Mouse (Mus musculus): ENCODE data around the gene Saa2. TPM values are rescaled to one million over a fixed set of nuclear protein-coding genes. Genes with fewer than 3 reads are reported as not detected.
A peak's percentile ranks its signal among the peaks of the same experiment; 100 is the strongest.

The Saa2 gene
- total and polyA plus RNA-seq, 3 experiments = not detected

- Histone ChIP-seq H3K4me1 (ENCODE audit: control insufficient read depth in 1 of 2, insufficient read depth in 2 of 2, low read length in 2 of 2) (peaks cover 8 to 15% of the 10 kb centered on the region in 2 experiments), H3K4me3 (ENCODE audit: control insufficient read depth in 1 of 2, insufficient read depth in 1 of 2, low read depth in 2 of 2, low read length in 2 of 2) (peak overlapping the region; percentile 85 to 94), H3K27ac (ENCODE audit: control insufficient read depth, low read depth, low read length) (peak overlapping the region; percentile 73; the same call in 1 of the 2 replicates), H3K36me3 (ENCODE audit: control insufficient read depth in 1 of 2, insufficient read depth in 2 of 2, low read length in 2 of 2) (peaks cover 26 to 34% of the 10 kb centered on the region in 2 experiments), H3K27me3 (ENCODE audit: control insufficient read depth in 1 of 2, insufficient read depth in 2 of 2, low read length in 2 of 2) (no peaks in the 10 kb centered on the region), H3K9me3 (replicated peaks; ENCODE audit: insufficient read depth, low read length) (no peaks in the 10 kb centered on the region), H3K9ac (ENCODE audit: control insufficient read depth, low read depth, low read length, poor library complexity, severe bottlenecking) (peak overlapping the region; percentile 95), H3K79me2 (ENCODE audit: control insufficient read depth, insufficient read depth, low read length, poor library complexity) (peaks cover 50% of the 10 kb centered on the region)
- TF ChIP-seq MXI1 (IDR thresholded peaks at IDR 0.05; ENCODE audit: low read depth, low read length) (peak; percentile 94), USF1 (IDR thresholded peaks at IDR 0.05; ENCODE audit: low read depth, low read length) (peak; percentile 59), UBTF (IDR thresholded peaks at IDR 0.05; ENCODE audit: borderline replicate concordance, insufficient read depth, low read depth, low read length) (no peak), ZKSCAN1 (IDR thresholded peaks at IDR 0.05; ENCODE audit: low read depth, low read length) (no peak), TAL1 (IDR thresholded peaks at IDR 0.05; ENCODE audit: low read length) (no peak), ZNF384 (IDR thresholded peaks at IDR 0.05; ENCODE audit: low read depth, low read length) (no peak), SIN3A (IDR thresholded peaks at IDR 0.05; ENCODE audit: low read length) (0 out of 2 replicates have a peak, but pooled peaks have one; percentile 40), NRF1 (IDR thresholded peaks at IDR 0.05; ENCODE audit: insufficient read depth, low read depth, low read length, poor library complexity, severe bottlenecking) (no peak), E2F4 (IDR thresholded peaks at IDR 0.05; ENCODE audit: borderline replicate concordance, low read depth, low read length) (no peak), MYC (IDR thresholded peaks at IDR 0.05; ENCODE audit: low read depth, low read length) (peak; percentile 95), MAX (IDR thresholded peaks at IDR 0.05; ENCODE audit: low read length) (peak; percentile 69), TBP (IDR thresholded peaks at IDR 0.05; ENCODE audit: low read depth, low read length) (0 out of 2 replicates have a peak, but pooled peaks have one; percentile 2), JUND (IDR thresholded peaks at IDR 0.05; ENCODE audit: low read depth, low read length) (no peak)
- peak; percentile 54 for DNase-seq (ENCODE audit: low read depth, low spot score)
These were observed 45.2 kb downstream of the Saa2 start for GRCm38 (mm10) chr7:46796779-46797178.

Other genes with a start within 250 kb of the Saa2 start
- 7.0 and 7.6 TPM in 2 replicates for gene Sergef, start 112.0 kb upstream of the Saa2 start, total RNA-seq (2012; rRNA removed)
- 10 to 100 TPM in 1 of 2 experiments, not detected in 1; 11.7 TPM for gene Sergef, start 112.0 kb upstream of the Saa2 start, polyA plus RNA-seq (2012; ENCODE audit: insufficient read depth in 1 of 2, insufficient read length in 2 of 2, low read depth in 1 of 2, low replicate concordance in 2 of 2, missing spikeins in 1 of 2)
- 0.13 TPM in 1 of 2 replicates, not detected in the other for gene Tph1, start 79.3 kb upstream of the Saa2 start, total RNA-seq (2012; rRNA removed)
- gene Tph1, start 79.3 kb upstream of the Saa2 start, polyA plus RNA-seq (2012; ENCODE audit: insufficient read depth in 1 of 2, insufficient read length in 2 of 2, low read depth in 1 of 2, low replicate concordance in 2 of 2, missing spikeins in 1 of 2) = under 1 TPM in 1 of 2 experiments, not detected in 1; 0.03 TPM
- 13.6 and 15.4 TPM in 2 replicates for gene Saal1, start 41.1 kb upstream of the Saa2 start, total RNA-seq (2012; rRNA removed)
- 10 to 100 TPM in 1 of 2 experiments, not detected in 1; 26.0 TPM for gene Saal1, start 41.1 kb upstream of the Saa2 start, polyA plus RNA-seq (2012; ENCODE audit: insufficient read depth in 1 of 2, insufficient read length in 2 of 2, low read depth in 1 of 2, low replicate concordance in 2 of 2, missing spikeins in 1 of 2)
- gene Saa3, start 36.1 kb upstream of the Saa2 start, total RNA-seq (2012; rRNA removed) = 1.3 and 1.6 TPM in 2 replicates
- gene Saa3, start 36.1 kb upstream of the Saa2 start, polyA plus RNA-seq (2012; ENCODE audit: insufficient read depth in 1 of 2, insufficient read length in 2 of 2, low read depth in 1 of 2, low replicate concordance in 2 of 2, missing spikeins in 1 of 2) = 1 to 10 TPM in 1 of 2 experiments, not detected in 1; 1.7 TPM
- gene Saa4, start 19.2 kb upstream of the Saa2 start, total RNA-seq (2012; rRNA removed) = not detected in 2 replicates
- not detected for gene Saa4, start 19.2 kb upstream of the Saa2 start, polyA plus RNA-seq (2012; ENCODE audit: insufficient read depth in 1 of 2, insufficient read length in 2 of 2, low read depth in 1 of 2, low replicate concordance in 2 of 2, missing spikeins in 1 of 2)
- gene Saa1, start 8.8 kb upstream of the Saa2 start, total RNA-seq (2012; rRNA removed) = not detected in 2 replicates
- gene Saa1, start 8.8 kb upstream of the Saa2 start, polyA plus RNA-seq (2012; ENCODE audit: insufficient read depth in 1 of 2, insufficient read length in 2 of 2, low read depth in 1 of 2, low replicate concordance in 2 of 2, missing spikeins in 1 of 2) = not detected
- 15.5 and 19.3 TPM in 2 replicates for gene Hps5, start 44.3 kb downstream of the Saa2 start, total RNA-seq (2012; rRNA removed)
- 10 to 100 TPM in 1 of 2 experiments, not detected in 1; 20.2 TPM for gene Hps5, start 44.3 kb downstream of the Saa2 start, polyA plus RNA-seq (2012; ENCODE audit: insufficient read depth in 1 of 2, insufficient read length in 2 of 2, low read depth in 1 of 2, low replicate concordance in 2 of 2, missing spikeins in 1 of 2)
- 122 and 142 TPM in 2 replicates for gene Gtf2h1, start 44.3 kb downstream of the Saa2 start, total RNA-seq (2012; rRNA removed)
- 100 to 1,000 TPM in 1 of 2 experiments, not detected in 1; 105 TPM for gene Gtf2h1, start 44.3 kb downstream of the Saa2 start, polyA plus RNA-seq (2012; ENCODE audit: insufficient read depth in 1 of 2, insufficient read length in 2 of 2, low read depth in 1 of 2, low replicate concordance in 2 of 2, missing spikeins in 1 of 2)
- 1,212 and 1,976 TPM in 2 replicates for gene Ldha, start 89.7 kb downstream of the Saa2 start, total RNA-seq (2012; rRNA removed)
- gene Ldha, start 89.7 kb downstream of the Saa2 start, polyA plus RNA-seq (2012; ENCODE audit: insufficient read depth in 1 of 2, insufficient read length in 2 of 2, low read depth in 1 of 2, low replicate concordance in 2 of 2, missing spikeins in 1 of 2) = 1,000 to 10,000 TPM in 1 of 2 experiments, 100 to 1,000 TPM in 1; 613 to 2,637 TPM
- gene Ldhc, start 109.4 kb downstream of the Saa2 start, total RNA-seq (2012; rRNA removed) = not detected in 2 replicates
- not detected for gene Ldhc, start 109.4 kb downstream of the Saa2 start, polyA plus RNA-seq (2012; ENCODE audit: insufficient read depth in 1 of 2, insufficient read length in 2 of 2, low read depth in 1 of 2, low replicate concordance in 2 of 2, missing spikeins in 1 of 2)
- gene Tsg101, start 168.2 kb downstream of the Saa2 start, total RNA-seq (2012; rRNA removed) = 21.3 and 25.3 TPM in 2 replicates
- 10 to 100 TPM in 1 of 2 experiments, not detected in 1; 88.9 TPM for gene Tsg101, start 168.2 kb downstream of the Saa2 start, polyA plus RNA-seq (2012; ENCODE audit: insufficient read depth in 1 of 2, insufficient read length in 2 of 2, low read depth in 1 of 2, low replicate concordance in 2 of 2, missing spikeins in 1 of 2)
- gene Uevld, start 206.7 kb downstream of the Saa2 start, total RNA-seq (2012; rRNA removed) = 1.9 and 2.8 TPM in 2 replicates
- gene Uevld, start 206.7 kb downstream of the Saa2 start, polyA plus RNA-seq (2012; ENCODE audit: insufficient read depth in 1 of 2, insufficient read length in 2 of 2, low read depth in 1 of 2, low replicate concordance in 2 of 2, missing spikeins in 1 of 2) = 1 to 10 TPM in 1 of 2 experiments, not detected in 1; 5.4 TPM
- gene Gm9999, start 231.8 kb downstream of the Saa2 start, total RNA-seq (2012; rRNA removed) = not detected in 2 replicates
- gene Gm9999, start 231.8 kb downstream of the Saa2 start, polyA plus RNA-seq (2012; ENCODE audit: insufficient read depth in 1 of 2, insufficient read length in 2 of 2, low read depth in 1 of 2, low replicate concordance in 2 of 2, missing spikeins in 1 of 2) = not detected

Measured in MEL (cell line).